Mouse (Mus musculus): Measurements from ENCODE around the gene Cks1b. TPM values are rescaled to one million over a fixed set of nuclear protein-coding genes. Genes with fewer than 3 reads are reported as not detected.

The Cks1b gene
- polyA plus RNA-seq, 1 experiment from 2014 or later, result 668 TPM

GRCm38 (mm10) chr3:89393605-89394004, 24.6 kb downstream of the Cks1b start:
- H3K27me3 ChIP-seq (ENCODE audit: control insufficient read depth, insufficient read depth, low read length), result peaks cover 20% of the 10 kb centered on the region
- peak; percentile 95 for ATAC-seq (replicated peaks; ENCODE audit: insufficient number of reproducible peaks, low FRiP score, low TSS enrichment, low read depth)
- WGBS, result under 1% methylated on average over 15 of the region's 15 CpGs
- peak overlapping the region; percentile 43 for H3K4me3 ChIP-seq (ENCODE audit: low read depth, low read length)
- H3K4me2 ChIP-seq (ENCODE audit: low read depth, low read length), result peak overlapping the region; percentile 83
- peak overlapping the region; percentile 39 for H3K9ac ChIP-seq (replicated peaks; ENCODE audit: low read length)
- peak overlapping the region; percentile 1; the same call in 1 of the 2 replicates for H3K27ac ChIP-seq (replicated peaks; ENCODE audit: low read depth, low read length)
- no peaks in the 10 kb centered on the region for H3K36me3 ChIP-seq (replicated peaks; ENCODE audit: control insufficient read depth, insufficient read depth, low read depth, low read length)
- peaks cover 16% of the 10 kb centered on the region for H3K4me1 ChIP-seq (ENCODE audit: control insufficient read depth, insufficient read depth, low read length)
- H3K9me3 ChIP-seq (replicated peaks; ENCODE audit: control insufficient read depth, low read length), result no peaks in the 10 kb centered on the region
- peak; percentile 96 for DNase-seq (ENCODE audit: low spot score)

DNA sequence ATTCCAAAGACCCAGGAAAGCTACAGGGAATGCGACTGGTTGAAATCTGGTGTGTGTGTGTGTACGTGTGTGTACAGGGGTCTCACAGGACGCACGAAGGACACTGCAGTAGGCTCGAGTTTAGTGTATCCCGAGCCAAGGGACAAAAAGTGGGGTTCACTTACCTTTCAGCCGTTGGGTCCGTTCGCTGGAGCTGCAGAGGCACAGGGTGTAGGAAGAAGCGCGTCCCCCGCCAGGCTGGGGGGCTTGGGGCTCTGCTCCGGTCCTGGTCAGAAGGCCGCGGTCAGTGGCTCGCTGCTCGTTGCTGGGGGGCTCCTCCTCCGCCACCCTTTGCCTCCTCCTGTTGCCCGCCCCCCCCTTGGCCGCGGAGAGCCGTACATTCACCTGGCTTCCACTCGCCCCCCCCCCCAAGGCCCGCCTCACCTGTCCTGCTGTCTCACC, 25.3 kb downstream of the Cks1b start:
- H3K27ac ChIP-seq (replicated peaks; ENCODE audit: low read depth, low read length), result no peak overlapping the region
- H3K36me3 ChIP-seq (replicated peaks; ENCODE audit: control insufficient read depth, insufficient read depth, low read depth, low read length), result no peaks in the 10 kb centered on the region
- H3K4me2 ChIP-seq (ENCODE audit: low read depth, low read length), result peak overlapping the region; percentile 83
- peak overlapping the region; percentile 43 for H3K4me3 ChIP-seq (ENCODE audit: low read depth, low read length)
- peaks cover 20% of the 10 kb centered on the region for H3K27me3 ChIP-seq (ENCODE audit: control insufficient read depth, insufficient read depth, low read length)
- WGBS, result under 1% methylated on average over 21 of the region's 24 CpGs
- DNase-seq (ENCODE audit: low spot score), result no peak
- no peaks in the 10 kb centered on the region for H3K9me3 ChIP-seq (replicated peaks; ENCODE audit: control insufficient read depth, low read length)
- peaks cover 16% of the 10 kb centered on the region for H3K4me1 ChIP-seq (ENCODE audit: control insufficient read depth, insufficient read depth, low read length)
- peak overlapping the region; percentile 37; the same call in 1 of the 2 replicates for H3K9ac ChIP-seq (replicated peaks; ENCODE audit: low read length)
- ATAC-seq (replicated peaks; ENCODE audit: insufficient number of reproducible peaks, low FRiP score, low TSS enrichment, low read depth), result no peak

DNA sequence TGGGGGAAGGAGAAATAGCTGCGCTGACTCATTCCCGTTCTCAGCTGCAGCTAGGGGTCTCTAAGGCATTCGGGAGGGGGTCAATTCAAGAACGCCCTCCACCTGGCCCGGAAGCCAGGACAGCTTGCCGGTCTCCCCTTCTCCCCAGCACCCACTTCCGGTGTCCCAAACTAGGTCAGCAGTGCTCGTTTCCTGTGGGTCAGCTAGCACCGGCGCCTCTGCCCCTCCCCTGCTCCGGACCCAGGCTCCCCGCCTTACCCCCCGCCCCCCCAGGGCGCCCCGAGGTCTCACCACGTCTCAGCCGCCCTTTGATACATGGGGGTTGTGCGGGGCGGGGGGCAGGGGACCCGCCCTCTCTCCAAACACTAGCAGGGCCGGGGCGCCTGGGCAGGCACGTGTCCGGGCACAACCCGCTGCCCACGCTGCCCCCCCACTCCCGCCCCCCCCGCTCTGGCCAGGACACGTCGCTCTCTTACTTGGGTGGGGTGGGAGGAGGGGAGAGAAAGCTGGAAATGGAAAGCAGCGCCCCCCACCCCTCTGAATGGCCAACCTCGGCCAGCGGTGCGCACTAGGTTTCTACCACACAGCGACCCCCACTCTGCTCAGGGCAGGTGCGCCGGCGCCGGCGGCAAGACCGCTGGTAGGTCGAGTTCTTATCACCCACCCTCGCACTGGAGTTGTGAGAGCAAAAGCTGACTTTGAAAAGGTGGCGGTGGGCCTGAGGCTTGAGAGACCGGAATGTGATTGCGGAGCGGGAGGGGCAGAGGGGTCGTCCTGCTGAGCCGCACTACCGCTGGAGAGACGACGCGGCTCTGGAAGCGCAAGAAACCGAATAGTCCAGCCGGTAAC, 26.3 kb downstream of the Cks1b start:
- H3K36me3 ChIP-seq (replicated peaks; ENCODE audit: control insufficient read depth, insufficient read depth, low read depth, low read length), result no peaks in the 10 kb centered on the region
- ATAC-seq (replicated peaks; ENCODE audit: insufficient number of reproducible peaks, low FRiP score, low TSS enrichment, low read depth) (no peak), DNase-seq (ENCODE audit: low spot score) (peak; percentile 61)
- H3K27me3 ChIP-seq (ENCODE audit: control insufficient read depth, insufficient read depth, low read length), result peaks cover 20% of the 10 kb centered on the region
- peak overlapping the region; percentile 83 for H3K4me2 ChIP-seq (ENCODE audit: low read depth, low read length)
- peak overlapping the region; percentile 43 for H3K4me3 ChIP-seq (ENCODE audit: low read depth, low read length)
- no peak overlapping the region for H3K27ac ChIP-seq (replicated peaks; ENCODE audit: low read depth, low read length)
- H3K9me3 ChIP-seq (replicated peaks; ENCODE audit: control insufficient read depth, low read length), result no peaks in the 10 kb centered on the region
- peaks cover 16% of the 10 kb centered on the region for H3K4me1 ChIP-seq (ENCODE audit: control insufficient read depth, insufficient read depth, low read length)
- peak overlapping the region; percentile 56 for H3K9ac ChIP-seq (replicated peaks; ENCODE audit: low read length)
- under 1% methylated on average over 53 of the region's 56 CpGs for WGBS

- Histone ChIP-seq H3K9me3 (replicated peaks; ENCODE audit: control insufficient read depth, low read length) (no peaks in the 10 kb centered on the region), H3K4me1 (ENCODE audit: control insufficient read depth, insufficient read depth, low read length) (peaks cover 18% of the 10 kb centered on the region), H3K27ac (replicated peaks; ENCODE audit: low read depth, low read length) (no peak overlapping the region), H3K27me3 (ENCODE audit: control insufficient read depth, insufficient read depth, low read length) (peaks cover 20% of the 10 kb centered on the region), H3K36me3 (replicated peaks; ENCODE audit: control insufficient read depth, insufficient read depth, low read depth, low read length) (no peaks in the 10 kb centered on the region), H3K9ac (replicated peaks; ENCODE audit: low read length) (peak overlapping the region; percentile 56), H3K4me2 (ENCODE audit: low read depth, low read length) (peak overlapping the region; percentile 83), H3K4me3 (ENCODE audit: low read depth, low read length) (peak overlapping the region; percentile 43)
- WGBS, result 10% methylated on average over 19 of the region's 19 CpGs
- DNase-seq (ENCODE audit: low spot score) (no peak), ATAC-seq (replicated peaks; ENCODE audit: insufficient number of reproducible peaks, low FRiP score, low TSS enrichment, low read depth) (no peak)
Observed at GRCm38 (mm10) chr3:89390699-89391662, 27.2 kb downstream of the Cks1b start.

GRCm38 (mm10) chr3:89390111-89390515, 28.1 kb downstream of the Cks1b start:
- ATAC-seq (replicated peaks; ENCODE audit: insufficient number of reproducible peaks, low FRiP score, low TSS enrichment, low read depth) (no peak), DNase-seq (ENCODE audit: low spot score) (no peak)
- WGBS, result 61% methylated on average over 5 of the region's 5 CpGs
- Histone ChIP-seq H3K4me1 (ENCODE audit: control insufficient read depth, insufficient read depth, low read length) (peaks cover 15% of the 10 kb centered on the region), H3K9ac (replicated peaks; ENCODE audit: low read length) (no peak overlapping the region), H3K27me3 (ENCODE audit: control insufficient read depth, insufficient read depth, low read length) (peaks cover 20% of the 10 kb centered on the region), H3K4me3 (ENCODE audit: low read depth, low read length) (no peak overlapping the region), H3K4me2 (ENCODE audit: low read depth, low read length) (no peak overlapping the region), H3K27ac (replicated peaks; ENCODE audit: low read depth, low read length) (no peak overlapping the region), H3K36me3 (replicated peaks; ENCODE audit: control insufficient read depth, insufficient read depth, low read depth, low read length) (no peaks in the 10 kb centered on the region), H3K9me3 (replicated peaks; ENCODE audit: control insufficient read depth, low read length) (no peaks in the 10 kb centered on the region)

GRCm38 (mm10) chr3:89388901-89389740, 29.1 kb downstream of the Cks1b start:
- DNase-seq (ENCODE audit: low spot score), result peak; percentile 68
- 56% methylated on average over 6 of the region's 6 CpGs for WGBS
- no peaks in the 10 kb centered on the region for H3K9me3 ChIP-seq (replicated peaks; ENCODE audit: control insufficient read depth, low read length)
- no peak overlapping the region for H3K4me3 ChIP-seq (ENCODE audit: low read depth, low read length)
- H3K9ac ChIP-seq (replicated peaks; ENCODE audit: low read length), result no peak overlapping the region
- H3K4me1 ChIP-seq (ENCODE audit: control insufficient read depth, insufficient read depth, low read length), result peaks cover 15% of the 10 kb centered on the region
- H3K27me3 ChIP-seq (ENCODE audit: control insufficient read depth, insufficient read depth, low read length), result peaks cover 20% of the 10 kb centered on the region
- no peaks in the 10 kb centered on the region for H3K36me3 ChIP-seq (replicated peaks; ENCODE audit: control insufficient read depth, insufficient read depth, low read depth, low read length)
- H3K4me2 ChIP-seq (ENCODE audit: low read depth, low read length), result no peak overlapping the region
- H3K27ac ChIP-seq (replicated peaks; ENCODE audit: low read depth, low read length), result no peak overlapping the region
- ATAC-seq (replicated peaks; ENCODE audit: insufficient number of reproducible peaks, low FRiP score, low TSS enrichment, low read depth), result no peak

GRCm38 (mm10) chr3:89388134-89388881, 29.9 kb downstream of the Cks1b start:
- no peak for DNase-seq (ENCODE audit: low spot score)
- Histone ChIP-seq H3K9ac (replicated peaks; ENCODE audit: low read length) (no peak overlapping the region), H3K36me3 (replicated peaks; ENCODE audit: control insufficient read depth, insufficient read depth, low read depth, low read length) (no peaks in the 10 kb centered on the region), H3K4me3 (ENCODE audit: low read depth, low read length) (no peak overlapping the region), H3K27ac (replicated peaks; ENCODE audit: low read depth, low read length) (no peak overlapping the region), H3K4me1 (ENCODE audit: control insufficient read depth, insufficient read depth, low read length) (peaks cover 15% of the 10 kb centered on the region), H3K9me3 (replicated peaks; ENCODE audit: control insufficient read depth, low read length) (no peaks in the 10 kb centered on the region), H3K4me2 (ENCODE audit: low read depth, low read length) (no peak overlapping the region), H3K27me3 (ENCODE audit: control insufficient read depth, insufficient read depth, low read length) (peaks cover 20% of the 10 kb centered on the region)
- no peak for ATAC-seq (replicated peaks; ENCODE audit: insufficient number of reproducible peaks, low FRiP score, low TSS enrichment, low read depth)
- WGBS, result 75% methylated on average over 11 of the region's 11 CpGs

All from embryonic facial prominence, embryonic 11.5 days (tissue).